Mouse (Mus musculus): ENCODE results near the gene Nox4. TPM values are rescaled to one million over a fixed set of nuclear protein-coding genes. Genes with fewer than 3 reads are reported as not detected.
"Not testable (repeated sequence)": the region's sequence is repeated elsewhere in the genome, so short reads cannot be mapped to it uniquely, and the experiment has no call there.

Nox4 gene
- polyA plus RNA-seq, 1 experiment from 2014 or later: 1.7 TPM

DNA sequence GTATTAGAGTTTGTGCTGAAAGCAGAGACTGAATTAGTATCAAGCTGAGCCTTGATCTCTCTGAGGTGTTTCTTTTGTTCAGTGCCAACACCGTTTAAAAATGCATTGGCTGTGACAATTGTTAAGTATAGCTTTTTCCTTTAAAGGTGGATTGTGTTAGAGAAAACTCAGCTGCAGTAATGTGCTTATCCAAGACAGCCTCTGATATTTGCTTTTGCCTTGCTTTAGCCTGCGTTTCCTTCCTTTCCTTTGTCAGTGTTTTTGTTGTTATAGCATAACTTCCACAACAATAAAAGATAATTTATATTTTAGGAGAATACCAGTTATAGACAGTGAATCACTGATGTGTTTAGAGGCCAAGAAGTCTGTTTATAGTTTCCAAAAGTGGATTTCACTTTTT lies 106.9 kb downstream of the Nox4 start:
- Histone ChIP-seq H3K36me3 (ENCODE audit: control insufficient read depth, insufficient read depth, low read length) (no peaks in the 10 kb centered on the region), H3K27ac (ENCODE audit: low read length) (no peak overlapping the region), H3K27me3 (ENCODE audit: control insufficient read depth, insufficient read depth, low read depth, low read length) (no peaks in the 10 kb centered on the region), H3K9ac (ENCODE audit: low read depth, low read length) (no peak overlapping the region), H3K4me2 (ENCODE audit: low read length) (no peak overlapping the region), H3K4me1 (ENCODE audit: control insufficient read depth, insufficient read depth, low read length) (peaks cover 2% of the 10 kb centered on the region; the same call in 1 of the 2 replicates), H3K4me3 (ENCODE audit: low read depth, low read length) (no peak overlapping the region), H3K9me3 (replicated peaks; ENCODE audit: control insufficient read depth, low read length, poor library complexity, severe bottlenecking) (no peaks in the 10 kb centered on the region)
- peak; percentile 54; the same call in 1 of the 2 replicates for ATAC-seq
- WGBS: 4% methylated on average over 2 of the region's 2 CpGs

- Histone ChIP-seq H3K4me2 (ENCODE audit: low read length) (no peak overlapping the region), H3K27ac (ENCODE audit: low read length) (no peak overlapping the region), H3K4me3 (ENCODE audit: low read depth, low read length) (no peak overlapping the region), H3K27me3 (ENCODE audit: control insufficient read depth, insufficient read depth, low read depth, low read length) (no peaks in the 10 kb centered on the region), H3K4me1 (ENCODE audit: control insufficient read depth, insufficient read depth, low read length) (no peaks in the 10 kb centered on the region), H3K9me3 (replicated peaks; ENCODE audit: control insufficient read depth, low read length, poor library complexity, severe bottlenecking) (no peaks in the 10 kb centered on the region), H3K36me3 (ENCODE audit: control insufficient read depth, insufficient read depth, low read length) (no peaks in the 10 kb centered on the region), H3K9ac (ENCODE audit: low read depth, low read length) (no peak overlapping the region)
- no peak for ATAC-seq
Measured at GRCm38 (mm10) chr7:87367834-87368233, 121.9 kb downstream of the Nox4 start.

DNA sequence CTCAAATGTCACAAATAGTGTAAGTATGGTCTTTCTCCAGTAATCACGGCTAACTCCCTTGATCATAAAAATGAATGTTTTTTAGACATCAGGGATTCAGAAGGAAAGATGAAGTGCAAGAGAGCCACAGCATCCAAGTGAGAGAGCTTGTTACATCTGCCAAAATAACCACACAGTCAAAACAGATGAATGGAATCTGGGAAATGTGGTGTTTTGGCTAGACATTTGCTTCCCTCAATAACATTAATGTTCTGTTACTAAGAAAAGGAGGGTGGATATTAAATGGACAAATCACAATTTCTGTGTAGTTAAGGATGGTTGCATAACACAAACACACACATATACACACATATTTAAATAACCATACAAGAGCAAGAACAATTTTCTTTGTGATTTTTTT lies 123.2 kb downstream of the Nox4 start:
- no peak overlapping the region for H3K4me3 ChIP-seq (ENCODE audit: low read depth, low read length)
- no peaks in the 10 kb centered on the region for H3K9me3 ChIP-seq (replicated peaks; ENCODE audit: control insufficient read depth, low read length, poor library complexity, severe bottlenecking)
- no peaks in the 10 kb centered on the region for H3K4me1 ChIP-seq (ENCODE audit: control insufficient read depth, insufficient read depth, low read length)
- WGBS: 88% methylated on average over 1 of the region's 1 CpGs
- H3K36me3 ChIP-seq (ENCODE audit: control insufficient read depth, insufficient read depth, low read length): no peaks in the 10 kb centered on the region
- no peak overlapping the region for H3K27ac ChIP-seq (ENCODE audit: low read length)
- H3K4me2 ChIP-seq (ENCODE audit: low read length): no peak overlapping the region
- no peaks in the 10 kb centered on the region for H3K27me3 ChIP-seq (ENCODE audit: control insufficient read depth, insufficient read depth, low read depth, low read length)
- ATAC-seq: no peak
- H3K9ac ChIP-seq (ENCODE audit: low read depth, low read length): no peak overlapping the region

GRCm38 (mm10) chr7:87370789-87371188 lies 124.9 kb downstream of the Nox4 start:
- no peak overlapping the region for H3K27ac ChIP-seq (ENCODE audit: low read length)
- no peaks in the 10 kb centered on the region for H3K9me3 ChIP-seq (replicated peaks; ENCODE audit: control insufficient read depth, low read length, poor library complexity, severe bottlenecking)
- H3K4me3 ChIP-seq (ENCODE audit: low read depth, low read length): no peak overlapping the region
- H3K27me3 ChIP-seq (ENCODE audit: control insufficient read depth, insufficient read depth, low read depth, low read length): no peaks in the 10 kb centered on the region
- H3K36me3 ChIP-seq (ENCODE audit: control insufficient read depth, insufficient read depth, low read length): no peaks in the 10 kb centered on the region
- H3K9ac ChIP-seq (ENCODE audit: low read depth, low read length): no peak overlapping the region
- no peaks in the 10 kb centered on the region for H3K4me1 ChIP-seq (ENCODE audit: control insufficient read depth, insufficient read depth, low read length)
- ATAC-seq: no peak
- no peak overlapping the region for H3K4me2 ChIP-seq (ENCODE audit: low read length)
- 86% methylated on average over 2 of the region's 2 CpGs for WGBS

- no peak overlapping the region for H3K27ac ChIP-seq (ENCODE audit: low read length)
- H3K4me3 ChIP-seq (ENCODE audit: low read depth, low read length): no peak overlapping the region
- no peak for ATAC-seq
- no peaks in the 10 kb centered on the region for H3K4me1 ChIP-seq (ENCODE audit: control insufficient read depth, insufficient read depth, low read length)
- no peaks in the 10 kb centered on the region for H3K36me3 ChIP-seq (ENCODE audit: control insufficient read depth, insufficient read depth, low read length)
- no peaks in the 10 kb centered on the region for H3K9me3 ChIP-seq (replicated peaks; ENCODE audit: control insufficient read depth, low read length, poor library complexity, severe bottlenecking)
- H3K27me3 ChIP-seq (ENCODE audit: control insufficient read depth, insufficient read depth, low read depth, low read length): no peaks in the 10 kb centered on the region
- WGBS: 93% methylated on average over 2 of the region's 2 CpGs
- no peak overlapping the region for H3K9ac ChIP-seq (ENCODE audit: low read depth, low read length)
- H3K4me2 ChIP-seq (ENCODE audit: low read length): no peak overlapping the region
Measured at GRCm38 (mm10) chr7:87371316-87371715, 125.4 kb downstream of the Nox4 start.

- ATAC-seq: no peak
- Histone ChIP-seq H3K9me3 (replicated peaks; ENCODE audit: control insufficient read depth, low read length, poor library complexity, severe bottlenecking) (no peaks in the 10 kb centered on the region), H3K4me1 (ENCODE audit: control insufficient read depth, insufficient read depth, low read length) (no peaks in the 10 kb centered on the region)
Measured at GRCm38 (mm10) chr7:87374322-87374721, 128.4 kb downstream of the Nox4 start.

GRCm38 (mm10) chr7:87374935-87375334 lies 129.0 kb downstream of the Nox4 start:
- no peaks in the 10 kb centered on the region for H3K36me3 ChIP-seq (ENCODE audit: control insufficient read depth, insufficient read depth, low read length)
- H3K4me3 ChIP-seq (ENCODE audit: low read depth, low read length): no peak overlapping the region
- WGBS: 67% methylated on average over 2 of the region's 2 CpGs
- no peaks in the 10 kb centered on the region for H3K4me1 ChIP-seq (ENCODE audit: control insufficient read depth, insufficient read depth, low read length)
- no peaks in the 10 kb centered on the region for H3K9me3 ChIP-seq (replicated peaks; ENCODE audit: control insufficient read depth, low read length, poor library complexity, severe bottlenecking)
- H3K27me3 ChIP-seq (ENCODE audit: control insufficient read depth, insufficient read depth, low read depth, low read length): no peaks in the 10 kb centered on the region
- ATAC-seq: no peak
- no peak overlapping the region for H3K27ac ChIP-seq (ENCODE audit: low read length)
- H3K4me2 ChIP-seq (ENCODE audit: low read length): no peak overlapping the region
- no peak overlapping the region for H3K9ac ChIP-seq (ENCODE audit: low read depth, low read length)

More at GRCm38 (mm10) chr7:87374322-87374721, 128.4 kb downstream of the Nox4 start:
- Histone ChIP-seq H3K4me3 (ENCODE audit: low read depth, low read length) (no peak overlapping the region), H3K27ac (ENCODE audit: low read length) (no peak overlapping the region), H3K4me2 (ENCODE audit: low read length) (no peak overlapping the region), H3K36me3 (ENCODE audit: control insufficient read depth, insufficient read depth, low read length) (no peaks in the 10 kb centered on the region), H3K27me3 (ENCODE audit: control insufficient read depth, insufficient read depth, low read depth, low read length) (no peaks in the 10 kb centered on the region), H3K9ac (ENCODE audit: low read depth, low read length) (no peak overlapping the region)

DNA sequence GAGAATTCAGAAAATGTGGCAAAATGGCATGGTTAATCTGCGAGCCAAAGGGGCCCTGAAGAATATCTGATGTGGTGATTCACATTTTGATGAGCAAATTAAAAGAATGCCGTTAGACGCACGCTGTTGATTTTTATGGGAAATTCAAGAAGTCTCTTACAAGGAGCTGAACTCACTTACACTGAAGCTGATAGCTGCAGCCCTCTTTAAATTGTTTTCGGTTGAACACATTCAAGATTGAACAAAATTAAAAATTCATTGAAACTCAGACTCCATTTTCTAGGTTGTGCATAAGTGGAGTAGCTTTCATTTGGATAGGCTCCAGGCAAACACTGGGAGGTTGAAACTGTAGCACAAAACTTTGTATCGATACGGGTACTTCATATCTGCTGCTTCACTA lies 151.1 kb downstream of the Nox4 start:
- no peaks in the 10 kb centered on the region for H3K9me3 ChIP-seq (replicated peaks; ENCODE audit: control insufficient read depth, low read length, poor library complexity, severe bottlenecking)
- no peak overlapping the region for H3K4me2 ChIP-seq (ENCODE audit: low read length)
- no peak for ATAC-seq
- H3K27ac ChIP-seq (ENCODE audit: low read length): no peak overlapping the region
- no peaks in the 10 kb centered on the region for H3K36me3 ChIP-seq (ENCODE audit: control insufficient read depth, insufficient read depth, low read length)
- no peaks in the 10 kb centered on the region for H3K27me3 ChIP-seq (ENCODE audit: control insufficient read depth, insufficient read depth, low read depth, low read length)
- H3K9ac ChIP-seq (ENCODE audit: low read depth, low read length): no peak overlapping the region
- H3K4me1 ChIP-seq (ENCODE audit: control insufficient read depth, insufficient read depth, low read length): no peaks in the 10 kb centered on the region
- no peak overlapping the region for H3K4me3 ChIP-seq (ENCODE audit: low read depth, low read length)
- WGBS: 93% methylated on average over 7 of the region's 7 CpGs

GRCm38 (mm10) chr7:87411373-87411772 lies 165.5 kb downstream of the Nox4 start:
- 14% methylated on average over 4 of the region's 4 CpGs for WGBS
- not testable (repeated sequence) for H3K4me1 ChIP-seq (ENCODE audit: control insufficient read depth, insufficient read depth, low read length); H3K9me3 ChIP-seq (replicated peaks; ENCODE audit: control insufficient read depth, low read length, poor library complexity, severe bottlenecking); H3K27me3 ChIP-seq (ENCODE audit: control insufficient read depth, insufficient read depth, low read depth, low read length); H3K27ac ChIP-seq (ENCODE audit: low read length); H3K9ac ChIP-seq (ENCODE audit: low read depth, low read length); H3K4me3 ChIP-seq (ENCODE audit: low read depth, low read length); H3K36me3 ChIP-seq (ENCODE audit: control insufficient read depth, insufficient read depth, low read length); H3K4me2 ChIP-seq (ENCODE audit: low read length); ATAC-seq

GRCm38 (mm10) chr7:87413271-87413670 lies 167.4 kb downstream of the Nox4 start:
- H3K4me1 ChIP-seq (ENCODE audit: control insufficient read depth, insufficient read depth, low read length): no peaks in the 10 kb centered on the region
- no peak overlapping the region for H3K9ac ChIP-seq (ENCODE audit: low read depth, low read length)
- no peak overlapping the region for H3K4me2 ChIP-seq (ENCODE audit: low read length)
- H3K4me3 ChIP-seq (ENCODE audit: low read depth, low read length): no peak overlapping the region
- no peaks in the 10 kb centered on the region for H3K27me3 ChIP-seq (ENCODE audit: control insufficient read depth, insufficient read depth, low read depth, low read length)
- ATAC-seq: no peak
- H3K27ac ChIP-seq (ENCODE audit: low read length): no peak overlapping the region
- no peaks in the 10 kb centered on the region for H3K36me3 ChIP-seq (ENCODE audit: control insufficient read depth, insufficient read depth, low read length)
- 63% methylated on average over 1 of the region's 1 CpGs for WGBS
- no peaks in the 10 kb centered on the region for H3K9me3 ChIP-seq (replicated peaks; ENCODE audit: control insufficient read depth, low read length, poor library complexity, severe bottlenecking)

Data from midbrain, embryonic 16.5 days (tissue).